Mouse (Mus musculus) kidney, embryonic 14.5 days (tissue): ENCODE results near the gene Taf3. TPM values are rescaled to one million over a fixed set of nuclear protein-coding genes. Genes with fewer than 3 reads are reported as not detected.
A peak's percentile ranks its signal among the peaks of the same experiment; 100 is the strongest.

Source experiments
- ATAC-seq: fragments of 200-750 bp; cut with Nextera tagmentation; 2 replicates; pipeline ENCODE4 v1.8.0; 2017; ENCODE audit warnings: moderate number of reproducible peaks, mild to moderate bottlenecking, moderate TSS enrichment, moderate library complexity; ENCODE audit not compliant: low FRiP score, low TSS enrichment
- H3K27ac ChIP-seq: fragments of 300-500 bp; sonication (generic); 2 replicates; pipeline ENCODE4 v1.5.1; 2014; ENCODE audit warnings: low read depth, mild to moderate bottlenecking, low read length, moderate library complexity, mixed read lengths
- H3K27me3 ChIP-seq: fragments of 300-500 bp; sonication (generic); 2 replicates; pipeline ENCODE4 v1.6.1; 2014; ENCODE audit warnings: mild to moderate bottlenecking, low read length; ENCODE audit not compliant: control insufficient read depth, insufficient read depth
- H3K36me3 ChIP-seq: fragments of 300-500 bp; sonication (generic); 2 replicates; pipeline ENCODE4 v1.6.1; 2014; ENCODE audit warnings: low read length, mixed read lengths; ENCODE audit not compliant: control insufficient read depth, insufficient read depth
- H3K4me1 ChIP-seq: fragments of 300-500 bp; sonication (generic); 2 replicates; pipeline ENCODE4 v1.6.1; 2014; ENCODE audit warnings: low read length, mixed read lengths; ENCODE audit not compliant: control insufficient read depth, insufficient read depth
- H3K4me2 ChIP-seq: fragments of 300-500 bp; sonication (generic); replicated peaks from 2 replicates; pipeline ENCODE4 v1.6.1; 2014; ENCODE audit warnings: low read depth, mild to moderate bottlenecking, low read length
- H3K4me3 ChIP-seq: fragments of 300-500 bp; sonication (generic); 2 replicates; pipeline ENCODE4 v1.5.1; 2014; ENCODE audit warnings: mild to moderate bottlenecking, low read length
- H3K9ac ChIP-seq: fragments of 300-500 bp; sonication (generic); 2 replicates; pipeline ENCODE4 v1.6.1; 2014; ENCODE audit warnings: low read depth, mild to moderate bottlenecking, low read length, moderate library complexity
- H3K9me3 ChIP-seq: fragments of 300-500 bp; sonication (generic); 2 replicates; pipeline ENCODE4 v1.6.1; 2016; ENCODE audit warnings: low read length; ENCODE audit not compliant: control insufficient read depth
- WGBS: fragments of 180-500 bp; shearing (Covaris S2); extraction: QIAGEN DNeasy Blood & Tissue Kit; methylation state at CpG from one replicate; pipeline ENCODE4 v1.1.7; 2014; 5-methylcytosine and 5-hydroxymethylcytosine counted together
- polyA plus RNA-seq: library from polyadenylated mRNA; unstranded; fragments of >200 nt; fragmentation: Nextera tagmentation; extraction: Ambion mirVana; gene quantifications from 2 replicates; pipeline ENCODE4 v1.2.1, GENCODE M21; 2014

The Taf3 gene
- polyA plus RNA-seq, 1 experiment from 2014 or later: 18.5 TPM

GRCm38 (mm10) chr2:10003358-10003757 lies 45.0 kb downstream of the Taf3 start:
- no peak for ATAC-seq
- H3K9ac ChIP-seq: no peak overlapping the region
- no peaks in the 10 kb centered on the region for H3K27me3 ChIP-seq
- H3K9me3 ChIP-seq: no peaks in the 10 kb centered on the region
- 85% methylated on average over 5 of the region's 5 CpGs for WGBS
- H3K4me1 ChIP-seq: 0 out of 2 replicates have a peak, but pooled peaks cover 2% of the 10 kb centered on the region
- H3K4me2 ChIP-seq: no peak overlapping the region
- H3K36me3 ChIP-seq: no peaks in the 10 kb centered on the region
- H3K4me3 ChIP-seq: no peak overlapping the region
- H3K27ac ChIP-seq: no peak overlapping the region

GRCm38 (mm10) chr2:10001591-10001990 lies 46.8 kb downstream of the Taf3 start:
- Histone ChIP-seq H3K27ac (no peak overlapping the region), H3K4me2 (no peak overlapping the region), H3K36me3 (no peaks in the 10 kb centered on the region), H3K9ac (no peak overlapping the region), H3K27me3 (no peaks in the 10 kb centered on the region), H3K9me3 (no peaks in the 10 kb centered on the region), H3K4me1 (0 out of 2 replicates have a peak, but pooled peaks cover 2% of the 10 kb centered on the region), H3K4me3 (no peak overlapping the region)
- WGBS: 80% methylated on average over 2 of the region's 2 CpGs
- no peak for ATAC-seq

GRCm38 (mm10) chr2:9997535-9997934 lies 50.9 kb downstream of the Taf3 start:
- H3K27ac ChIP-seq: no peak overlapping the region
- no peaks in the 10 kb centered on the region; the same call in 1 of the 2 replicates for H3K27me3 ChIP-seq
- no peaks in the 10 kb centered on the region for H3K36me3 ChIP-seq
- H3K9ac ChIP-seq: no peak overlapping the region
- ATAC-seq: no peak
- no peak overlapping the region for H3K4me2 ChIP-seq
- no peaks in the 10 kb centered on the region for H3K4me1 ChIP-seq
- H3K9me3 ChIP-seq: no peaks in the 10 kb centered on the region
- H3K4me3 ChIP-seq: no peak overlapping the region
- WGBS: 77% methylated on average over 7 of the region's 7 CpGs

GRCm38 (mm10) chr2:9996111-9996510 lies 52.3 kb downstream of the Taf3 start:
- Histone ChIP-seq H3K4me1 (no peaks in the 10 kb centered on the region), H3K9ac (no peak overlapping the region), H3K9me3 (no peaks in the 10 kb centered on the region), H3K4me3 (no peak overlapping the region), H3K4me2 (no peak overlapping the region), H3K27ac (no peak overlapping the region), H3K27me3 (no peaks in the 10 kb centered on the region; the same call in 1 of the 2 replicates), H3K36me3 (no peaks in the 10 kb centered on the region)
- 62% methylated on average over 5 of the region's 5 CpGs for WGBS
- ATAC-seq: no peak

GRCm38 (mm10) chr2:9990690-9991229 lies 57.6 kb downstream of the Taf3 start:
- no peaks in the 10 kb centered on the region for H3K36me3 ChIP-seq
- H3K9ac ChIP-seq: no peak overlapping the region
- peak; percentile 45; the same call in 1 of the 2 replicates for ATAC-seq
- H3K27ac ChIP-seq: no peak overlapping the region
- H3K27me3 ChIP-seq: no peaks in the 10 kb centered on the region; the same call in 1 of the 2 replicates
- no peak overlapping the region for H3K4me2 ChIP-seq
- H3K4me3 ChIP-seq: no peak overlapping the region
- 19% methylated on average over 4 of the region's 4 CpGs for WGBS
- 0 out of 2 replicates have a peak, but pooled peaks cover 7% of the 10 kb centered on the region for H3K4me1 ChIP-seq
- H3K9me3 ChIP-seq: no peaks in the 10 kb centered on the region

GRCm38 (mm10) chr2:9989649-9990547 lies 58.5 kb downstream of the Taf3 start:
- Histone ChIP-seq H3K36me3 (no peaks in the 10 kb centered on the region), H3K27ac (peak overlapping the region; percentile 25; the same call in 1 of the 2 replicates), H3K4me1 (0 out of 2 replicates have a peak, but pooled peaks cover 9% of the 10 kb centered on the region), H3K27me3 (no peaks in the 10 kb centered on the region; the same call in 1 of the 2 replicates), H3K9ac (no peak overlapping the region), H3K4me3 (no peak overlapping the region), H3K9me3 (no peaks in the 10 kb centered on the region), H3K4me2 (no peak overlapping the region)
- ATAC-seq: peak; percentile 26; the same call in 1 of the 2 replicates
- WGBS: 54% methylated on average over 17 of the region's 17 CpGs

GRCm38 (mm10) chr2:9988290-9988689 lies 60.1 kb downstream of the Taf3 start:
- H3K27me3 ChIP-seq: no peaks in the 10 kb centered on the region; the same call in 1 of the 2 replicates
- H3K4me2 ChIP-seq: no peak overlapping the region
- H3K36me3 ChIP-seq: no peaks in the 10 kb centered on the region
- H3K9me3 ChIP-seq: no peaks in the 10 kb centered on the region
- no peak overlapping the region for H3K4me3 ChIP-seq
- 0 out of 2 replicates have a peak, but pooled peaks cover 12% of the 10 kb centered on the region for H3K4me1 ChIP-seq
- 64% methylated on average over 4 of the region's 4 CpGs for WGBS
- no peak overlapping the region for H3K27ac ChIP-seq
- peak; percentile 41; the same call in 1 of the 2 replicates for ATAC-seq
- no peak overlapping the region for H3K9ac ChIP-seq

GRCm38 (mm10) chr2:9985979-9986447 lies 62.4 kb downstream of the Taf3 start:
- Histone ChIP-seq H3K9ac (no peak overlapping the region), H3K27me3 (no peaks in the 10 kb centered on the region), H3K36me3 (no peaks in the 10 kb centered on the region), H3K4me2 (no peak overlapping the region), H3K27ac (no peak overlapping the region), H3K4me1 (0 out of 2 replicates have a peak, but pooled peaks cover 21% of the 10 kb centered on the region), H3K9me3 (no peaks in the 10 kb centered on the region), H3K4me3 (no peak overlapping the region)
- 6% methylated on average over 6 of the region's 6 CpGs for WGBS
- no peak for ATAC-seq
